Mouse (Mus musculus) layer of hippocampus, adult 2 months (tissue): Measurements from ENCODE around the gene Cmah. TPM values are rescaled to one million over a fixed set of nuclear protein-coding genes. Genes with fewer than 3 reads are reported as not detected.

Experiments
- DNase-seq, 2 experiments: peaks; one replicate each; pipeline ENCODE4 v3.0.0; 2022; ENCODE audit warnings: low spot score in 2 of 2
- H3K27ac ChIP-seq: fragments of 200-600 bp; 2 replicates; pipeline ENCODE4 v1.8.1; 2022
- H3K4me3 ChIP-seq: fragments of 200-600 bp; 2 replicates; pipeline ENCODE4 v1.8.1; 2022; ENCODE audit warnings: mild to moderate bottlenecking
- CTCF ChIP-seq: fragments of 200-600 bp; conservative IDR thresholded peaks from 2 replicates; pipeline ENCODE4 v1.8.1; 2022; ENCODE audit warnings: antibody characterized with exemption, mild to moderate bottlenecking, moderate library complexity
- total RNA-seq, 2 experiments: library from RNA; stranded (reverse); gene quantifications; 2 replicates each; pipeline ENCODE4 v1.2.3; 2021

The Cmah gene
- total RNA-seq, 2 experiments from 2014 or later, result 0.44 to 0.59 TPM

GRCm38 (mm10) chr13:24483691-24484090 lies 156.5 kb downstream of the Cmah start:
- no peak for DNase-seq
- Histone ChIP-seq H3K4me3 (no peak overlapping the region), H3K27ac (no peak overlapping the region)
- no peak for TF ChIP-seq CTCF

- TF ChIP-seq CTCF, result no peak
- Histone ChIP-seq H3K27ac (no peak overlapping the region), H3K4me3 (no peak overlapping the region)
- DNase-seq, result no peak
Observed at GRCm38 (mm10) chr13:24484811-24485210, 157.6 kb downstream of the Cmah start.

GRCm38 (mm10) chr13:24485964-24486363 lies 158.8 kb downstream of the Cmah start:
- no peak for DNase-seq
- H3K4me3 ChIP-seq, result no peak overlapping the region
- no peak for TF ChIP-seq CTCF
- no peak overlapping the region for H3K27ac ChIP-seq

- H3K4me3 ChIP-seq, result no peak overlapping the region
- DNase-seq, result no peak
- TF ChIP-seq CTCF, result no peak
- H3K27ac ChIP-seq, result no peak overlapping the region
Observed at GRCm38 (mm10) chr13:24486403-24486802, 159.2 kb downstream of the Cmah start.

- H3K4me3 ChIP-seq, result no peak overlapping the region
- no peak overlapping the region for H3K27ac ChIP-seq
- no peak for TF ChIP-seq CTCF
- DNase-seq, result no peak
Observed at GRCm38 (mm10) chr13:24487061-24487460, 159.9 kb downstream of the Cmah start.

- no peak overlapping the region for H3K4me3 ChIP-seq
- TF ChIP-seq CTCF, result no peak
- no peak overlapping the region for H3K27ac ChIP-seq
- DNase-seq, result peak in 1 of 2 experiments; percentile 8
Observed at GRCm38 (mm10) chr13:24487546-24487945, 160.3 kb downstream of the Cmah start.

- no peak for TF ChIP-seq CTCF
Observed at GRCm38 (mm10) chr13:24488526-24489070, 161.4 kb downstream of the Cmah start.

GRCm38 (mm10) chr13:24489515-24489914 lies 162.3 kb downstream of the Cmah start:
- TF ChIP-seq CTCF, result no peak
- DNase-seq, result no peak
- H3K27ac ChIP-seq, result no peak overlapping the region
- H3K4me3 ChIP-seq, result no peak overlapping the region

More at GRCm38 (mm10) chr13:24488526-24489070, 161.4 kb downstream of the Cmah start:
- no peak for DNase-seq
- Histone ChIP-seq H3K27ac (no peak overlapping the region), H3K4me3 (no peak overlapping the region)

GRCm38 (mm10) chr13:24490041-24490440 lies 162.8 kb downstream of the Cmah start:
- no peak for TF ChIP-seq CTCF
- DNase-seq, result no peak
- Histone ChIP-seq H3K27ac (no peak overlapping the region), H3K4me3 (no peak overlapping the region)

- TF ChIP-seq CTCF, result no peak
- no peak overlapping the region for H3K27ac ChIP-seq
- no peak overlapping the region for H3K4me3 ChIP-seq
- DNase-seq, result no peak
Observed at GRCm38 (mm10) chr13:24491101-24491500, 163.9 kb downstream of the Cmah start.

GRCm38 (mm10) chr13:24493784-24494183 lies 166.6 kb downstream of the Cmah start:
- Histone ChIP-seq H3K4me3 (no peak overlapping the region), H3K27ac (peak overlapping the region; percentile 18; the same call in 1 of the 2 replicates)
- no peak for TF ChIP-seq CTCF
- peak in 1 of 2 experiments; percentile 40 for DNase-seq

GRCm38 (mm10) chr13:24496353-24496752 lies 169.1 kb downstream of the Cmah start:
- H3K27ac ChIP-seq, result no peak overlapping the region
- TF ChIP-seq CTCF, result no peak
- DNase-seq, result no peak
- H3K4me3 ChIP-seq, result no peak overlapping the region

GRCm38 (mm10) chr13:24497001-24497400 lies 169.8 kb downstream of the Cmah start:
- Histone ChIP-seq H3K27ac (no peak overlapping the region), H3K4me3 (no peak overlapping the region)
- no peak for TF ChIP-seq CTCF
- no peak for DNase-seq

- TF ChIP-seq CTCF, result no peak
- DNase-seq, result no peak
- no peak overlapping the region for H3K27ac ChIP-seq
- H3K4me3 ChIP-seq, result no peak overlapping the region
Observed at GRCm38 (mm10) chr13:24498342-24498741, 171.1 kb downstream of the Cmah start.
